Mouse (Mus musculus): ENCODE data around the gene Dad1. TPM values are rescaled to one million over a fixed set of nuclear protein-coding genes. Genes with fewer than 3 reads are reported as not detected.

Dad1 gene
- 382 and 393 TPM in 2 replicates for polyA plus RNA-seq (2014; fragmentation: Nextera tagmentation; extraction: Ambion mirVana)

- Histone ChIP-seq H3K4me2 (peak within 1 kb of the TSS; percentile 71), H3K9me3 (ENCODE audit: low read depth, low read length) (no peaks in the 10 kb centered on the region), H3K4me1 (ENCODE audit: insufficient read depth) (peaks cover 19% of the 10 kb centered on the region), H3K27me3 (ENCODE audit: insufficient read depth, low read length) (no peaks in the 10 kb centered on the region), H3K27ac (ENCODE audit: low read depth) (peak within 1 kb of the TSS; percentile 79), H3K36me3 (ENCODE audit: insufficient read depth) (no peaks in the 10 kb centered on the region), H3K4me3 (ENCODE audit: low read depth, low read length) (peak within 1 kb of the TSS; percentile 65), H3K9ac (peak within 1 kb of the TSS; percentile 71)
- ATAC-seq (ENCODE audit: insufficient read depth): peak; percentile 99
- peak; percentile 99 for DNase-seq
- under 1% methylated on average over 39 of the region's 39 CpGs for WGBS
- peak; percentile 37 for TF ChIP-seq CTCF (IDR thresholded peaks at IDR 0.05; ENCODE audit: low read depth)
Observed at GRCm38 (mm10) chr14:54253741-54254291, at the start of gene Dad1, which contains the start of gene Abhd4. Dad1 (minus strand) TSS chr14:54254104. Abhd4 (plus strand) TSS chr14:54254188.

DNA sequence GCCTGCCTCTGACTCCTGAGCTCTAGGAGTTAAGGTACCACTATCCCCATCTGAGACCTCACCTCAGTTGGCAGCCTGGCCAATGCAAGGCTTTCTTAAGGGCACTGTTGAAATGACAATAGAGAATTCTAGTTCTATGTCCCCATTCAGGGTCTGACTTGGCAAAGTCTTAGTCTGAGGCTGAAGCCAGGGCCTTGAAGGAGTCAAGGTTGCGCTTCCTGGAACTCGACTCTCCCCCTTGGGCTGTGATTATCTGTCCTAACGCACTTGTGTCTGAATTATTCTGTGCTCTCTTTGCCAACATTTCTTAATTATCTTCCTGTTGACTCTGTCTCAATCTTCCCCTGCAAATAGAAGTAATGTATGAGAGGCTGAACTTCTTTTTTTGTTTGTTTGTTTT is 46.8 kb upstream of the Dad1 start:
- Histone ChIP-seq H3K4me2 (no peak overlapping the region), H3K9me3 (ENCODE audit: low read depth, low read length) (no peaks in the 10 kb centered on the region), H3K27ac (ENCODE audit: low read depth) (no peak overlapping the region), H3K4me3 (ENCODE audit: low read depth, low read length) (no peak overlapping the region), H3K9ac (no peak overlapping the region), H3K27me3 (ENCODE audit: insufficient read depth, low read length) (no peaks in the 10 kb centered on the region), H3K4me1 (ENCODE audit: insufficient read depth) (no peaks in the 10 kb centered on the region), H3K36me3 (ENCODE audit: insufficient read depth) (no peaks in the 10 kb centered on the region)
- 81% methylated on average over 3 of the region's 3 CpGs for WGBS
- ATAC-seq (ENCODE audit: insufficient read depth) (no peak), DNase-seq (no peak)
- no peak for TF ChIP-seq CTCF (IDR thresholded peaks at IDR 0.05; ENCODE audit: low read depth)

DNA sequence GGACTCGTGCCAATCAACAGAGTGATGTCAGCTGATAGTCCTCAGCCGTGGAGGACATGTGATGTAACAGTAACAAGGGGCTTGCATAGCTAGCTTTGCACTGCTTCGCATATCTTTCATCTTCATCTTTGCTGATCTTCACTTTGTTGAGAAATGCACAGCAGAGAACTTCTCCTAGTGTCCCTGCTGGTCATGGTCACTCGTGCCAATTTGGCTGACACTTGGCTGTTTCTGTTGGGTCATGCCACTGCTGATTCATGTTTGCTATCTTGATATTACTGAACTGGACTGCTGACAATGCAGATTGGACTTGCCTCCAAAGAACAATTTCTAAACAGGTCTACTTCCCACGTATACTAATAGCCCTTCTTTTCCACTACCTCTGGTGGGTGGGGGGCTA is 46.2 kb upstream of the Dad1 start:
- DNase-seq (peak; percentile 2), ATAC-seq (ENCODE audit: insufficient read depth) (no peak)
- Histone ChIP-seq H3K4me2 (no peak overlapping the region), H3K4me1 (ENCODE audit: insufficient read depth) (no peaks in the 10 kb centered on the region), H3K27me3 (ENCODE audit: insufficient read depth, low read length) (no peaks in the 10 kb centered on the region), H3K4me3 (ENCODE audit: low read depth, low read length) (no peak overlapping the region), H3K27ac (ENCODE audit: low read depth) (no peak overlapping the region), H3K36me3 (ENCODE audit: insufficient read depth) (no peaks in the 10 kb centered on the region), H3K9ac (no peak overlapping the region), H3K9me3 (ENCODE audit: low read depth, low read length) (no peaks in the 10 kb centered on the region)
- TF ChIP-seq CTCF (IDR thresholded peaks at IDR 0.05; ENCODE audit: low read depth): no peak
- WGBS: 75% methylated on average over 5 of the region's 5 CpGs

GRCm38 (mm10) chr14:54284839-54285238 is 30.9 kb upstream of the Dad1 start, which contains the start of gene Olfr49:
Olfr49 (minus strand) TSS chr14:54284939.
- H3K4me3 ChIP-seq (ENCODE audit: low read depth, low read length): no peak within 1 kb of the TSS
- no peak within 1 kb of the TSS for H3K4me2 ChIP-seq
- no peak within 1 kb of the TSS for H3K9ac ChIP-seq
- WGBS: 66% methylated on average over 1 of the region's 1 CpGs
- ATAC-seq (ENCODE audit: insufficient read depth): no peak
- no peaks in the 10 kb centered on the region for H3K4me1 ChIP-seq (ENCODE audit: insufficient read depth)
- no peaks in the 10 kb centered on the region for H3K27me3 ChIP-seq (ENCODE audit: insufficient read depth, low read length)
- no peak for DNase-seq
- H3K27ac ChIP-seq (ENCODE audit: low read depth): no peak within 1 kb of the TSS
- no peak for TF ChIP-seq CTCF (IDR thresholded peaks at IDR 0.05; ENCODE audit: low read depth)
- H3K36me3 ChIP-seq (ENCODE audit: insufficient read depth): no peaks in the 10 kb centered on the region
- no peaks in the 10 kb centered on the region for H3K9me3 ChIP-seq (ENCODE audit: low read depth, low read length)

GRCm38 (mm10) chr14:54276446-54276845 is 22.5 kb upstream of the Dad1 start:
- DNase-seq (no peak), ATAC-seq (ENCODE audit: insufficient read depth) (no peak)
- WGBS: 73% methylated on average over 2 of the region's 2 CpGs
- Histone ChIP-seq H3K9ac (no peak overlapping the region), H3K4me1 (ENCODE audit: insufficient read depth) (no peaks in the 10 kb centered on the region), H3K4me3 (ENCODE audit: low read depth, low read length) (no peak overlapping the region), H3K4me2 (no peak overlapping the region), H3K36me3 (ENCODE audit: insufficient read depth) (no peaks in the 10 kb centered on the region), H3K27ac (ENCODE audit: low read depth) (no peak overlapping the region), H3K27me3 (ENCODE audit: insufficient read depth, low read length) (no peaks in the 10 kb centered on the region), H3K9me3 (ENCODE audit: low read depth, low read length) (no peaks in the 10 kb centered on the region)
- no peak for TF ChIP-seq CTCF (IDR thresholded peaks at IDR 0.05; ENCODE audit: low read depth)

- Histone ChIP-seq H3K9ac (no peak overlapping the region), H3K4me3 (ENCODE audit: low read depth, low read length) (no peak overlapping the region), H3K4me1 (ENCODE audit: insufficient read depth) (no peaks in the 10 kb centered on the region), H3K4me2 (no peak overlapping the region), H3K9me3 (ENCODE audit: low read depth, low read length) (no peaks in the 10 kb centered on the region), H3K36me3 (ENCODE audit: insufficient read depth) (peaks cover 13% of the 10 kb centered on the region; the same call in 1 of the 2 replicates), H3K27me3 (ENCODE audit: insufficient read depth, low read length) (no peaks in the 10 kb centered on the region), H3K27ac (ENCODE audit: low read depth) (no peak overlapping the region)
- DNase-seq (no peak), ATAC-seq (ENCODE audit: insufficient read depth) (no peak)
- 84% methylated on average over 3 of the region's 3 CpGs for WGBS
- no peak for TF ChIP-seq CTCF (IDR thresholded peaks at IDR 0.05; ENCODE audit: low read depth)
Observed at GRCm38 (mm10) chr14:54272696-54273095, 18.8 kb upstream of the Dad1 start.

DNA sequence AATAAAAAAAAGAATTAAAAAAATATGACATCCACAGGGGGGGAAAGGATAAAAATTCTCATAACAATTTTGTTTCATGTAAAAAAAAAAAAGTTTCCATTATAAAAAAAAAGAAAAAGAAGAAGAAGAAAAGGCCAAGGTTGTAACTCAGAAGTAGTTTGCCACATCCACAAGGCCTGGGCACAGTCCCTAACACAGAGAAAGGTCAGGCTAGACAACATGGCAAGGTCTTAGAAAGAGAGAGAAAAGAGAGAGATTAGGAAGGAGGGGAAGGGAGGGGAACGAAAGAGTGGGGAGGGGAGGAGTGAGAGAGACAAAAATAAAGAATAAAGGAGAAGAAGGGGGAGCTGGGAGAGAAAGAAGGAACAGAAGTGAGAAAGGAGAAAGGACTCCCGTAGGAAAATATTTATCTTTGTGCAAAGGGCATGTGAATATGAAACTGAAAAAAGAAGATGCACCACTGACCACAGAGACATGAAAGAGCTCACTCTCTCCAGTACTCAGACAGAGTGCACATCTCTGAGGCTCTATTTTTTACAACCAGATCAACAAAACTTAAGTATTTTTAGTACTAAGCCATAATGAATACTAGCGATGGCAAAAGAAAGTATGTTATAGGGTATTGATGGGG is 18.2 kb upstream of the Dad1 start:
- TF ChIP-seq CTCF (IDR thresholded peaks at IDR 0.05; ENCODE audit: low read depth): no peak
- Histone ChIP-seq H3K27me3 (ENCODE audit: insufficient read depth, low read length) (no peaks in the 10 kb centered on the region), H3K4me3 (ENCODE audit: low read depth, low read length) (no peak overlapping the region), H3K36me3 (ENCODE audit: insufficient read depth) (peaks cover 15% of the 10 kb centered on the region; the same call in 1 of the 2 replicates), H3K9ac (no peak overlapping the region), H3K4me2 (no peak overlapping the region), H3K27ac (ENCODE audit: low read depth) (no peak overlapping the region), H3K4me1 (ENCODE audit: insufficient read depth) (no peaks in the 10 kb centered on the region), H3K9me3 (ENCODE audit: low read depth, low read length) (no peaks in the 10 kb centered on the region)
- ATAC-seq (ENCODE audit: insufficient read depth) (no peak), DNase-seq (no peak)
- WGBS: 75% methylated on average over 3 of the region's 3 CpGs
